Mouse (Mus musculus) liver, embryonic 14.5 days (tissue): Measurements from ENCODE around the gene Supt5. TPM values are rescaled to one million over a fixed set of nuclear protein-coding genes. Genes with fewer than 3 reads are reported as not detected.

Experiments
- ATAC-seq: fragments of 200-750 bp; cut with Nextera tagmentation; 2 replicates; pipeline ENCODE4 v1.8.0; 2017; ENCODE audit warnings: moderate number of reproducible peaks, mild to moderate bottlenecking, moderate library complexity; ENCODE audit not compliant: insufficient read depth
- DNase-seq, 3 experiments: peaks; one replicate each; pipeline ENCODE4 v3.0.0-alpha.2; 2012 to 2013; ENCODE audit warnings: low read depth in 3 of 3, low spot score in 3 of 3
- H3K27ac ChIP-seq: fragments of 300-500 bp; sonication (generic); 2 replicates; pipeline ENCODE4 v1.5.1; 2014; ENCODE audit warnings: moderate library complexity, mild to moderate bottlenecking, control low read depth, inconsistent platforms
- H3K27me3 ChIP-seq: fragments of 300-500 bp; sonication (generic); 2 replicates; pipeline ENCODE4 v1.6.1; 2014; ENCODE audit warnings: mild to moderate bottlenecking, low read length, moderate library complexity; ENCODE audit not compliant: control insufficient read depth, insufficient read depth
- H3K36me3 ChIP-seq: fragments of 300-500 bp; sonication (generic); replicated peaks from 2 replicates; pipeline ENCODE4 v1.6.1; 2014; ENCODE audit warnings: low read depth; ENCODE audit not compliant: control insufficient read depth, insufficient read depth
- H3K4me1 ChIP-seq, 2 experiments: fragments of 200-500 bp in 1 of 2; fragments of 300-500 bp in 1 of 2; sonication (generic) in 1 of 2; replicated peaks; 2 replicates each; pipeline ENCODE4 v1.6.1; 2012 to 2014; ENCODE audit warnings: antibody characterized with exemption in 1 of 2, inconsistent platforms in 1 of 2, low read length in 1 of 2; ENCODE audit not compliant: control insufficient read depth in 2 of 2, insufficient read depth in 2 of 2
- H3K4me2 ChIP-seq: fragments of 300-500 bp; sonication (generic); 2 replicates; pipeline ENCODE4 v1.6.1; 2014; ENCODE audit warnings: low read depth, mild to moderate bottlenecking, control low read depth, moderate library complexity
- H3K4me3 ChIP-seq, 2 experiments: fragments of 200-500 bp in 1 of 2; fragments of 300-500 bp in 1 of 2; sonication (generic) in 1 of 2; 2 replicates each; pipeline ENCODE4 v1.5.1; 2012 to 2014; ENCODE audit warnings: low read depth in 2 of 2, low read length in 2 of 2, mild to moderate bottlenecking in 2 of 2, control low read depth in 1 of 2, inconsistent platforms in 1 of 2, moderate library complexity in 1 of 2; ENCODE audit not compliant: insufficient read depth in 1 of 2
- H3K9ac ChIP-seq: fragments of 300-500 bp; sonication (generic); replicated peaks from 2 replicates; pipeline ENCODE4 v1.6.1; 2014; ENCODE audit warnings: mild to moderate bottlenecking, control low read depth, moderate library complexity
- H3K9me3 ChIP-seq: fragments of 300-500 bp; sonication (generic); 2 replicates; pipeline ENCODE4 v1.6.1; 2016; ENCODE audit warnings: low read length, mixed read lengths; ENCODE audit not compliant: control insufficient read depth
- CTCF ChIP-seq: IDR thresholded peaks from 2 replicates; pipeline ENCODE4 v1.5.1; 2016; ENCODE audit warnings: antibody characterized with exemption, low read depth, control low read depth
- EP300 ChIP-seq: IDR thresholded peaks from 2 replicates; pipeline ENCODE4 v1.6.1; 2016; ENCODE audit warnings: antibody characterized with exemption, low read depth
- WGBS: fragments of 180-500 bp; shearing (Covaris S2); extraction: QIAGEN DNeasy Blood & Tissue Kit; methylation state at CpG from one replicate; pipeline ENCODE4 v1.1.7; 2014; ENCODE audit not compliant: insufficient replicate concordance; 5-methylcytosine and 5-hydroxymethylcytosine counted together
- polyA plus RNA-seq, 2 experiments: library from polyadenylated mRNA; depleted of rRNA in 1 of 2; stranded (reverse) in 1 of 2; unstranded in 1 of 2; fragments of >200 nt; fragmentation: Nextera tagmentation in 1 of 2; extraction: Ambion mirVana in 1 of 2; gene quantifications; 2 replicates each; pipeline versions ENCODE4 v1.2.1 to v1.2.3; 2012 to 2014

Gene Supt5
- polyA plus RNA-seq, 2 experiments, result 21.7 to 29.6 TPM

- ATAC-seq (no peak), DNase-seq (no peak)
- 22% methylated on average over 32 of the region's 32 CpGs for WGBS
These were observed 39.6 kb upstream of the Supt5 start for GRCm38 (mm10) chr7:28378066-28378690.

GRCm38 (mm10) chr7:28377190-28378065, 38.9 kb upstream of the Supt5 start:
- Histone ChIP-seq H3K36me3 (no peaks in the 10 kb centered on the region), H3K4me3 (peak overlapping the region; percentile 65 to 73), H3K4me1 (peaks cover 52% of the 10 kb centered on the region in 2 experiments), H3K4me2 (peak overlapping the region; percentile 97), H3K9ac (peak overlapping the region; percentile 81), H3K27me3 (no peaks in the 10 kb centered on the region), H3K27ac (peak overlapping the region; percentile 25; the same call in 1 of the 2 replicates), H3K9me3 (no peaks in the 10 kb centered on the region)
- no peak for ATAC-seq
- WGBS, result 60% methylated on average over 18 of the region's 18 CpGs
- TF ChIP-seq EP300 (no peak), CTCF (no peak)
- DNase-seq, result no peak

More at GRCm38 (mm10) chr7:28378066-28378690, 39.6 kb upstream of the Supt5 start:
- peak overlapping the region; percentile 97 for H3K4me2 ChIP-seq
- H3K27me3 ChIP-seq, result no peaks in the 10 kb centered on the region
- H3K9ac ChIP-seq, result peak overlapping the region; percentile 81
- no peaks in the 10 kb centered on the region for H3K9me3 ChIP-seq
- H3K4me1 ChIP-seq, result peaks cover 57 to 60% of the 10 kb centered on the region in 2 experiments
- peak overlapping the region; percentile 91 for H3K27ac ChIP-seq
- peak overlapping the region; percentile 65 to 73 for H3K4me3 ChIP-seq
- no peaks in the 10 kb centered on the region for H3K36me3 ChIP-seq
- TF ChIP-seq EP300 (no peak), CTCF (no peak)

- no peak for DNase-seq
- 4% methylated on average over 30 of the region's 30 CpGs for WGBS
These were observed 37.6 kb upstream of the Supt5 start for GRCm38 (mm10) chr7:28376011-28376771.

GRCm38 (mm10) chr7:28375176-28375921, 36.8 kb upstream of the Supt5 start:
- Histone ChIP-seq H3K4me1 (peaks cover 36 to 41% of the 10 kb centered on the region in 2 experiments), H3K36me3 (no peaks in the 10 kb centered on the region), H3K9me3 (no peaks in the 10 kb centered on the region), H3K9ac (peak overlapping the region; percentile 72), H3K27me3 (peaks cover 12% of the 10 kb centered on the region), H3K4me2 (peak overlapping the region; percentile 97), H3K4me3 (peak overlapping the region; percentile 55 to 59), H3K27ac (peak overlapping the region; percentile 90)
- WGBS, result 2% methylated on average over 33 of the region's 36 CpGs
- TF ChIP-seq CTCF (no peak), EP300 (no peak)
- DNase-seq (peak; percentile 74 to 81 (median 77)), ATAC-seq (peak; percentile 44)

More at GRCm38 (mm10) chr7:28376011-28376771, 37.6 kb upstream of the Supt5 start:
- peaks cover 43 to 45% of the 10 kb centered on the region in 2 experiments for H3K4me1 ChIP-seq
- TF ChIP-seq EP300 (no peak), CTCF (no peak)
- ATAC-seq, result no peak
- no peaks in the 10 kb centered on the region for H3K9me3 ChIP-seq
- H3K36me3 ChIP-seq, result no peaks in the 10 kb centered on the region
- H3K27ac ChIP-seq, result peak overlapping the region; percentile 83
- peak overlapping the region; percentile 55 to 59 for H3K4me3 ChIP-seq
- H3K27me3 ChIP-seq, result peaks cover 6% of the 10 kb centered on the region; the same call in 1 of the 2 replicates
- H3K9ac ChIP-seq, result peak overlapping the region; percentile 66
- peak overlapping the region; percentile 97 for H3K4me2 ChIP-seq
